Mouse (Mus musculus): Measurements from ENCODE around the gene Gm10408. TPM values are rescaled to one million over a fixed set of nuclear protein-coding genes. Genes with fewer than 3 reads are reported as not detected.
"Not testable (repeated sequence)": the region's sequence is repeated elsewhere in the genome, so short reads cannot be mapped to it uniquely, and the experiment has no call there.

The Gm10408 gene
- total RNA-seq (2022) = not detected

DNA sequence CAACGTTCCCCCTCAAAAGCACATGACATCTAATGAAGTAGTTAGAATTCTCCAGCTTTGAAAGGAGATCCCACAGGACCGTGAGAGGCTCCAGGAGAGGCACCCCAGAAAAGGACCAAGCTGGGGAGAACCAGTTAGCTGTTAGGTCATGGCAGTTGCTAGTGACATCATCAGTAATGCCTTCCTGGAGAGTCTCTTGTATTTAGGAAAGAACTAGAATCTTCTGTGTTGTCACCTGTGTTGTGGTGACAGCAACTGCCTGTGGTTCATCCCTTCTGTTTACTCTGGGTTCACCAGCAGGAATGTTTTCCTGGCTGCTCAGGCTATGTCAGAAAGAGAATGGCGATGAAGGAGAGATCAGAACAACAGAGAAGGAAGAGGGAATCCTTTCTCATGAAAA, at the start of gene Gm10408:
TSS of gene Gm10408 (plus strand) at position 301 of the 400 bp plus-strand sequence.
- DNase-seq = not testable (repeated sequence)

DNA sequence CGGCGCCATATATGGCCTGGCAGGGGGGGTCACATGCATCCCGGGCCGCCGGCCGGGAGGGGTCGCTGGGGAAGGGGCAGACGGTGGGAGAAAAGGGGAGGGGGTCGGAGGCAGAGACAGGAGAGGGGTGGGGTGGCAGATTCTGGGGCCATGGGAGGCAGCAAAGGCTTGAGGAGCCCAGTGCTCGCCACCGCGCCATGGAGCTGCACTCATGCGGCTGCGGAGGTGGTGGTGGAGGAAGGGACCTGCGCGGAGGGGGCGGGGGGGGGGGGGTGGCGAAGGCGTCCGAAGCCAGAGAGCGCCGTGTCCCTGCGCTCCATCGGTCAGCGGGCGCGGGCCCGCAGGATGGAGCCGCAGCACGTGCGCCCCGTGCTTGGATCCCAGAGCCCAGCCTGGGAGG, 36.9 kb upstream of the Gm10408 start, which contains the start of gene Gm10409:
TSS of gene Gm10409 (plus strand) at position 301 of the 400 bp plus-strand sequence.
- not testable (repeated sequence) for DNase-seq

DNA sequence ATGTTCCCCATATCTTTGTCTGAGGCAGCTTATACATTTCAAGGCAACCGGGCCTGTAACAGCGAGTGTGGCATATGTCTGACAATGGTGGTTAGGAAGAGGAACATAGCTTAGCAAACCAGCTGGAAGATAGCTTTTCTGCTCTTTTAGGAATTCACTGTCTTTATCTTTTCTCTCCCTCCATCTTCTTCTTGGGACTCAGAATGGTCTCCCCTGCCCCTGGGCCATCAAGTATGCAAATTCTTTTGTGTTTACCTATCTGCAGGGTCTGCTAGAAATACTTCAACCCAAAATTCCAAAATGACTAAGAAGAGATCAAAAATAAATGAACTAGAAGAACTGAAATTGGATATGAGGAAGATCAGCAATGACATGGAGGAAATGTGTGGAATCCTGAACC, 21.4 kb upstream of the Gm10408 start, which contains the start of gene Gm3005:
TSS of gene Gm3005 (plus strand) at position 301 of the 400 bp plus-strand sequence.
- DNase-seq = not testable (repeated sequence)

Other genes starting within 250 kb of the Gm10408 start
- under 1 TPM in 2 of 4 experiments, not detected in 2; 0.38 to 0.71 TPM for gene D830030K20Rik, start 240.9 kb upstream of the Gm10408 start, total RNA-seq (2022)
- gene Gm2956, start 116.8 kb upstream of the Gm10408 start, total RNA-seq (2022) = not detected
- gene Gm10413, start 54.3 kb upstream of the Gm10408 start, total RNA-seq (2022) = not detected
- gene Gm10409, start 36.8 kb upstream of the Gm10408 start, total RNA-seq (2022) = under 1 TPM in 2 of 4 experiments, not detected in 2; 0.16 to 0.17 TPM
- gene Gm3005, start 21.3 kb upstream of the Gm10408 start, total RNA-seq (2022) = under 1 TPM in 1 of 4 experiments, not detected in 3; 0.12 TPM
- gene Gm3012, start 185.1 kb downstream of the Gm10408 start, total RNA-seq (2022) = not detected
- gene Gm3020, start 202.7 kb downstream of the Gm10408 start, total RNA-seq (2022) = under 1 TPM in 2 of 4 experiments, not detected in 2; 0.16 to 0.17 TPM
- gene Gm3043, start 239.4 kb downstream of the Gm10408 start, total RNA-seq (2022) = not detected

Data from adrenal gland, adult 8-10 months (tissue).